Mouse (Mus musculus) lung, embryonic 15.5 days (tissue): ENCODE results near the gene Tfdp2. TPM values are rescaled to one million over a fixed set of nuclear protein-coding genes. Genes with fewer than 3 reads are reported as not detected.

Experiments used
- ATAC-seq: fragments of 200-750 bp; cut with Nextera tagmentation; 2 replicates; pipeline ENCODE4 v1.8.0; 2017; ENCODE audit warnings: moderate number of reproducible peaks, borderline replicate concordance; ENCODE audit not compliant: low FRiP score, low TSS enrichment; ENCODE audit errors: extremely low read depth
- H3K27ac ChIP-seq: fragments of 300-500 bp; sonication (generic); 2 replicates; pipeline ENCODE4 v1.5.1; 2015; ENCODE audit warnings: moderate library complexity, mild to moderate bottlenecking, inconsistent platforms
- H3K27me3 ChIP-seq: fragments of 300-500 bp; sonication (generic); 2 replicates; pipeline ENCODE4 v1.6.1; 2015; ENCODE audit warnings: inconsistent platforms
- H3K36me3 ChIP-seq: fragments of 300-500 bp; sonication (generic); 2 replicates; pipeline ENCODE4 v1.6.1; 2015; ENCODE audit warnings: inconsistent platforms
- H3K4me1 ChIP-seq: fragments of 300-500 bp; sonication (generic); 2 replicates; pipeline ENCODE4 v1.6.1; 2015; ENCODE audit warnings: inconsistent platforms
- H3K4me2 ChIP-seq: fragments of 300-500 bp; sonication (generic); 2 replicates; pipeline ENCODE4 v1.6.1; 2015; ENCODE audit warnings: inconsistent platforms, mild to moderate bottlenecking, moderate library complexity
- H3K4me3 ChIP-seq: fragments of 300-500 bp; sonication (generic); 2 replicates; pipeline ENCODE4 v1.5.1; 2015; ENCODE audit warnings: mild to moderate bottlenecking, inconsistent platforms
- H3K9ac ChIP-seq: fragments of 300-500 bp; sonication (generic); 2 replicates; pipeline ENCODE4 v1.6.1; 2015; ENCODE audit warnings: inconsistent platforms
- H3K9me3 ChIP-seq: fragments of 300-500 bp; sonication (generic); 2 replicates; pipeline ENCODE4 v1.6.1; 2016; ENCODE audit warnings: inconsistent platforms
- WGBS: fragments of 180-500 bp; shearing (Covaris S2); methylation state at CpG from one replicate; pipeline ENCODE4 v1.1.7; 2015; 5-methylcytosine and 5-hydroxymethylcytosine counted together
- polyA plus RNA-seq: library from polyadenylated mRNA; unstranded; fragments of >200 nt; fragmentation: Nextera tagmentation; extraction: Ambion mirVana; gene quantifications from 2 replicates; pipeline ENCODE4 v1.2.1, GENCODE M21; 2015

Gene Tfdp2
- polyA plus RNA-seq, 1 experiment from 2014 or later, result 38.8 TPM

GRCm38 (mm10) chr9:96261980-96262379, 65.9 kb downstream of the Tfdp2 start:
- H3K9me3 ChIP-seq, result no peaks in the 10 kb centered on the region
- no peak overlapping the region for H3K4me3 ChIP-seq
- no peak overlapping the region for H3K4me2 ChIP-seq
- ATAC-seq, result no peak
- no peaks in the 10 kb centered on the region for H3K27me3 ChIP-seq
- no peak overlapping the region for H3K27ac ChIP-seq
- no peak overlapping the region for H3K9ac ChIP-seq
- 92% methylated on average over 6 of the region's 6 CpGs for WGBS
- no peaks in the 10 kb centered on the region for H3K36me3 ChIP-seq
- H3K4me1 ChIP-seq, result peaks cover 3% of the 10 kb centered on the region; the same call in 1 of the 2 replicates

GRCm38 (mm10) chr9:96266793-96267558, 70.9 kb downstream of the Tfdp2 start:
- Histone ChIP-seq H3K27me3 (no peaks in the 10 kb centered on the region), H3K36me3 (no peaks in the 10 kb centered on the region), H3K4me2 (no peak overlapping the region), H3K4me1 (no peaks in the 10 kb centered on the region), H3K4me3 (no peak overlapping the region), H3K9me3 (no peaks in the 10 kb centered on the region), H3K27ac (no peak overlapping the region), H3K9ac (no peak overlapping the region)
- 85% methylated on average over 6 of the region's 6 CpGs for WGBS
- no peak for ATAC-seq

GRCm38 (mm10) chr9:96267559-96267948, 71.5 kb downstream of the Tfdp2 start:
- no peak overlapping the region for H3K9ac ChIP-seq
- H3K4me2 ChIP-seq, result no peak overlapping the region
- H3K27ac ChIP-seq, result no peak overlapping the region
- WGBS, result 71% methylated on average over 1 of the region's 1 CpGs
- ATAC-seq, result no peak
- H3K4me3 ChIP-seq, result no peak overlapping the region
- no peaks in the 10 kb centered on the region for H3K4me1 ChIP-seq
- no peaks in the 10 kb centered on the region for H3K9me3 ChIP-seq
- no peaks in the 10 kb centered on the region for H3K27me3 ChIP-seq
- no peaks in the 10 kb centered on the region for H3K36me3 ChIP-seq

GRCm38 (mm10) chr9:96269726-96270125, 73.7 kb downstream of the Tfdp2 start:
- ATAC-seq, result no peak
- Histone ChIP-seq H3K27me3 (no peaks in the 10 kb centered on the region), H3K9me3 (no peaks in the 10 kb centered on the region), H3K36me3 (no peaks in the 10 kb centered on the region), H3K4me3 (no peak overlapping the region), H3K4me1 (no peaks in the 10 kb centered on the region), H3K9ac (no peak overlapping the region), H3K4me2 (no peak overlapping the region), H3K27ac (no peak overlapping the region)
- 88% methylated on average over 2 of the region's 2 CpGs for WGBS

GRCm38 (mm10) chr9:96275543-96275942, 79.5 kb downstream of the Tfdp2 start:
- ATAC-seq, result no peak
- H3K27ac ChIP-seq, result no peak overlapping the region
- H3K4me1 ChIP-seq, result no peaks in the 10 kb centered on the region
- H3K4me2 ChIP-seq, result no peak overlapping the region
- no peak overlapping the region for H3K9ac ChIP-seq
- H3K9me3 ChIP-seq, result no peaks in the 10 kb centered on the region
- H3K36me3 ChIP-seq, result no peaks in the 10 kb centered on the region
- H3K4me3 ChIP-seq, result no peak overlapping the region
- no peaks in the 10 kb centered on the region for H3K27me3 ChIP-seq

- 51% methylated on average over 3 of the region's 3 CpGs for WGBS
- Histone ChIP-seq H3K4me2 (no peak overlapping the region), H3K9me3 (no peaks in the 10 kb centered on the region), H3K27ac (no peak overlapping the region), H3K27me3 (no peaks in the 10 kb centered on the region), H3K9ac (no peak overlapping the region), H3K36me3 (no peaks in the 10 kb centered on the region), H3K4me3 (no peak overlapping the region), H3K4me1 (no peaks in the 10 kb centered on the region)
- ATAC-seq, result no peak
Measured at GRCm38 (mm10) chr9:96281497-96281896, 85.4 kb downstream of the Tfdp2 start.

GRCm38 (mm10) chr9:96282082-96282481, 86.0 kb downstream of the Tfdp2 start:
- Histone ChIP-seq H3K9ac (no peak overlapping the region), H3K9me3 (no peaks in the 10 kb centered on the region), H3K36me3 (no peaks in the 10 kb centered on the region), H3K4me2 (no peak overlapping the region), H3K27ac (no peak overlapping the region), H3K4me1 (no peaks in the 10 kb centered on the region), H3K4me3 (no peak overlapping the region), H3K27me3 (no peaks in the 10 kb centered on the region)
- WGBS, result 85% methylated on average over 3 of the region's 3 CpGs
- ATAC-seq, result no peak

GRCm38 (mm10) chr9:96284916-96285315, 88.8 kb downstream of the Tfdp2 start:
- Histone ChIP-seq H3K4me2 (no peak overlapping the region), H3K4me3 (no peak overlapping the region), H3K9ac (no peak overlapping the region), H3K4me1 (no peaks in the 10 kb centered on the region), H3K36me3 (no peaks in the 10 kb centered on the region), H3K9me3 (no peaks in the 10 kb centered on the region), H3K27ac (no peak overlapping the region), H3K27me3 (no peaks in the 10 kb centered on the region)
- 20% methylated on average over 1 of the region's 1 CpGs for WGBS
- ATAC-seq, result no peak

GRCm38 (mm10) chr9:96292144-96292543, 96.1 kb downstream of the Tfdp2 start:
- no peak overlapping the region for H3K9ac ChIP-seq
- no peak overlapping the region for H3K4me2 ChIP-seq
- no peaks in the 10 kb centered on the region for H3K27me3 ChIP-seq
- H3K9me3 ChIP-seq, result no peaks in the 10 kb centered on the region
- no peaks in the 10 kb centered on the region for H3K4me1 ChIP-seq
- 98% methylated on average over 7 of the region's 7 CpGs for WGBS
- H3K4me3 ChIP-seq, result no peak overlapping the region
- no peak overlapping the region for H3K27ac ChIP-seq
- ATAC-seq, result no peak
- H3K36me3 ChIP-seq, result peaks cover 14% of the 10 kb centered on the region

- H3K27me3 ChIP-seq, result no peaks in the 10 kb centered on the region
- no peak overlapping the region for H3K9ac ChIP-seq
- no peaks in the 10 kb centered on the region for H3K4me1 ChIP-seq
- peaks cover 14% of the 10 kb centered on the region for H3K36me3 ChIP-seq
- ATAC-seq, result no peak
- H3K4me3 ChIP-seq, result no peak overlapping the region
- no peak overlapping the region for H3K27ac ChIP-seq
- no peaks in the 10 kb centered on the region for H3K9me3 ChIP-seq
- 87% methylated on average over 3 of the region's 3 CpGs for WGBS
- H3K4me2 ChIP-seq, result no peak overlapping the region
Measured at GRCm38 (mm10) chr9:96299324-96300008, 103.4 kb downstream of the Tfdp2 start.

- no peaks in the 10 kb centered on the region for H3K27me3 ChIP-seq
- H3K36me3 ChIP-seq, result peaks cover 6% of the 10 kb centered on the region
- H3K4me2 ChIP-seq, result no peak overlapping the region
- no peak overlapping the region for H3K4me3 ChIP-seq
- ATAC-seq, result no peak
- no peaks in the 10 kb centered on the region for H3K9me3 ChIP-seq
- H3K9ac ChIP-seq, result no peak overlapping the region
- no peak overlapping the region for H3K27ac ChIP-seq
- 93% methylated on average over 3 of the region's 3 CpGs for WGBS
- H3K4me1 ChIP-seq, result no peaks in the 10 kb centered on the region
Measured at GRCm38 (mm10) chr9:96308816-96309215, 112.7 kb downstream of the Tfdp2 start.

GRCm38 (mm10) chr9:96312074-96312473, 116.0 kb downstream of the Tfdp2 start:
- H3K9ac ChIP-seq, result no peak overlapping the region
- no peaks in the 10 kb centered on the region for H3K27me3 ChIP-seq
- no peak overlapping the region for H3K4me2 ChIP-seq
- H3K9me3 ChIP-seq, result no peaks in the 10 kb centered on the region
- peaks cover 1% of the 10 kb centered on the region for H3K36me3 ChIP-seq
- H3K4me3 ChIP-seq, result no peak overlapping the region
- no peak for ATAC-seq
- H3K4me1 ChIP-seq, result no peaks in the 10 kb centered on the region
- WGBS, result 91% methylated on average over 3 of the region's 3 CpGs
- no peak overlapping the region for H3K27ac ChIP-seq
